In the genomic region with DNA sequence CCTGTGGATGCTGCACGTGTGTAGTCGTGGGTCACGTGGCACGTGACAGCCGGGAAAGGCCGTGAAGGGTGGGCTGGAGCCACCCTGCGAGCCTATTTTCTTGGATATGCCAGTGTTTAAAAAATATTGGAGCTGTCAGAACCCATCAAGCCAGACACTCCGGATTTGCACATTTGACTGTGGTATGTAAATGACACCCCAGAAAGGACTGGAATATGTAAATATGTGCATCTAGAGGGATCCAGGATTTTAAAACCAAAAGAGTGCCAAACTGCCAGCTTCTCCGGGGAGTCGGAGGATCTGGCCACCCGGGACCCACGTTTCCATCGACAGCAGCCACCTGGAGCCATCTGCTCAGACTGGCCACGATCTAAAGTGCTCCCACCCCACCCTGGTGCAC, we compare ENCODE assay signal across 28 mouse cellular contexts. TPM values are rescaled to one million over a fixed set of nuclear protein-coding genes. Genes with fewer than 3 reads are reported as not detected.
A peak's percentile ranks its signal among the peaks of the same experiment; 100 is the strongest.
DNase-seq lines count a peak whose midpoint lies in the region; ATAC-seq and TF ChIP-seq lines count a peak whose summit lies in the region.
"Had no signal": no experiment of that assay in that cellular context is flagged by ENCODE, and none has a peak within 500 bp of the region (broad histone marks: within the 10 kb centered on the region; RNA-seq: fewer than 3 reads in every experiment).

No protein-coding gene starts in this region.

- WGBS in forebrain, embryonic 13.5 days = 81% methylated on average over 14 of the region's 14 CpGs
- 92% methylated on average over 14 of the region's 14 CpGs for WGBS in forebrain, embryonic 10.5 days
- 71% methylated on average over 14 of the region's 14 CpGs for WGBS in hindbrain, embryonic 13.5 days
- 86% methylated on average over 14 of the region's 14 CpGs for WGBS in hindbrain, embryonic 11.5 days
- 73% methylated on average over 14 of the region's 14 CpGs for WGBS in midbrain, embryonic 16.5 days
- WGBS in midbrain, postnatal 0 days = 75% methylated on average over 14 of the region's 14 CpGs
- WGBS in forebrain, postnatal 0 days = 54% methylated on average over 14 of the region's 14 CpGs

- H3K9ac ChIP-seq in forebrain, embryonic 13.5 days = no peak overlapping the region
- no peak overlapping the region for H3K9ac ChIP-seq in hindbrain, embryonic 13.5 days
- H3K9ac ChIP-seq in hindbrain, embryonic 11.5 days (ENCODE audit: low read depth, low read length) = no peak overlapping the region
- H3K9ac ChIP-seq in midbrain, embryonic 16.5 days (ENCODE audit: low read depth, low read length) = 0 out of 2 replicates have a peak overlapping the region, but pooled peaks have one; percentile 21
- no peak overlapping the region for H3K9ac ChIP-seq in midbrain, postnatal 0 days (replicated peaks; ENCODE audit: low read length, poor library complexity, severe bottlenecking)
- no peak overlapping the region for H3K9ac ChIP-seq in forebrain, postnatal 0 days
- H3K9ac ChIP-seq: embryonic facial prominence, embryonic 12.5 days; heart, embryonic 15.5 days; hindbrain, embryonic 14.5 days; limb, embryonic 13.5 days; lung, embryonic 15.5 days; neural tube, embryonic 13.5 days; stomach, embryonic 15.5 days had no signal

- ATAC-seq in forebrain, embryonic 13.5 days = peak; percentile 50; the same call in 1 of the 2 replicates
- ATAC-seq in hindbrain, embryonic 13.5 days (ENCODE audit: low FRiP score) = no peak
- no peak for ATAC-seq in hindbrain, embryonic 11.5 days (ENCODE audit: low FRiP score)
- ATAC-seq in midbrain, embryonic 16.5 days = no peak
- ATAC-seq in midbrain, postnatal 0 days (ENCODE audit: low FRiP score) = no peak
- ATAC-seq in forebrain, postnatal 0 days = peak; percentile 77
- ATAC-seq: inflammation-experienced regulatory T-cells, adult 6 months had no signal

- no peaks in the 10 kb centered on the region for H3K9me3 ChIP-seq in forebrain, embryonic 13.5 days (replicated peaks)
- no peaks in the 10 kb centered on the region for H3K9me3 ChIP-seq in forebrain, embryonic 10.5 days
- H3K9me3 ChIP-seq in hindbrain, embryonic 13.5 days = no peaks in the 10 kb centered on the region
- no peaks in the 10 kb centered on the region for H3K9me3 ChIP-seq in hindbrain, embryonic 11.5 days (ENCODE audit: control insufficient read depth, low read length)
- H3K9me3 ChIP-seq in midbrain, embryonic 16.5 days (replicated peaks; ENCODE audit: control insufficient read depth, low read length, poor library complexity, severe bottlenecking) = no peaks in the 10 kb centered on the region
- H3K9me3 ChIP-seq in midbrain, postnatal 0 days (ENCODE audit: low read length) = no peaks in the 10 kb centered on the region
- H3K9me3 ChIP-seq in forebrain, postnatal 0 days (ENCODE audit: low read length) = no peaks in the 10 kb centered on the region
- H3K9me3 ChIP-seq: embryonic facial prominence, embryonic 12.5 days; heart, embryonic 10.5 days; heart, embryonic 15.5 days; limb, embryonic 13.5 days; lung, embryonic 15.5 days; neural tube, embryonic 13.5 days; stomach, embryonic 15.5 days had no signal

- H3K4me3 ChIP-seq in forebrain, embryonic 13.5 days = no peak overlapping the region
- no peak overlapping the region for H3K4me3 ChIP-seq in forebrain, embryonic 10.5 days
- H3K4me3 ChIP-seq in hindbrain, embryonic 13.5 days = no peak overlapping the region
- H3K4me3 ChIP-seq in hindbrain, embryonic 11.5 days (ENCODE audit: low read depth, low read length) = no peak overlapping the region
- H3K4me3 ChIP-seq in midbrain, embryonic 16.5 days (ENCODE audit: low read depth, low read length) = no peak overlapping the region
- no peak overlapping the region for H3K4me3 ChIP-seq in midbrain, postnatal 0 days (ENCODE audit: low read depth, low read length)
- no peak overlapping the region for H3K4me3 ChIP-seq in forebrain, postnatal 0 days (ENCODE audit: low read depth, low read length)
- H3K4me3 ChIP-seq: embryonic facial prominence, embryonic 12.5 days; heart, embryonic 10.5 days; heart, embryonic 15.5 days; limb, embryonic 13.5 days; lung, embryonic 15.5 days; neural tube, embryonic 13.5 days; stomach, embryonic 15.5 days had no signal

- peaks cover 31% of the 10 kb centered on the region for H3K4me1 ChIP-seq in forebrain, embryonic 13.5 days
- H3K4me1 ChIP-seq in forebrain, embryonic 10.5 days = peaks cover 39% of the 10 kb centered on the region
- peaks cover 42% of the 10 kb centered on the region for H3K4me1 ChIP-seq in hindbrain, embryonic 13.5 days (replicated peaks)
- H3K4me1 ChIP-seq in hindbrain, embryonic 11.5 days (replicated peaks; ENCODE audit: control insufficient read depth, insufficient read depth, low read length) = peaks cover 4% of the 10 kb centered on the region; the same call in 1 of the 2 replicates
- H3K4me1 ChIP-seq in midbrain, embryonic 16.5 days (ENCODE audit: control insufficient read depth, insufficient read depth, low read length) = peaks cover 17% of the 10 kb centered on the region
- no peaks in the 10 kb centered on the region for H3K4me1 ChIP-seq in midbrain, postnatal 0 days (ENCODE audit: insufficient read depth, low read length)
- H3K4me1 ChIP-seq in forebrain, postnatal 0 days (ENCODE audit: insufficient read depth) = no peaks in the 10 kb centered on the region; the same call in none of the 2 replicates
- H3K4me1 ChIP-seq: embryonic facial prominence, embryonic 12.5 days; heart, embryonic 15.5 days; lung, embryonic 15.5 days; stomach, embryonic 15.5 days had no signal

- no peaks in the 10 kb centered on the region for H3K27me3 ChIP-seq in forebrain, embryonic 13.5 days
- no peaks in the 10 kb centered on the region; the same call in 1 of the 2 replicates for H3K27me3 ChIP-seq in forebrain, embryonic 10.5 days (ENCODE audit: poor library complexity, severe bottlenecking)
- H3K27me3 ChIP-seq in hindbrain, embryonic 13.5 days = no peaks in the 10 kb centered on the region
- H3K27me3 ChIP-seq in hindbrain, embryonic 11.5 days (ENCODE audit: control insufficient read depth, insufficient read depth, low read length) = no peaks in the 10 kb centered on the region
- no peaks in the 10 kb centered on the region for H3K27me3 ChIP-seq in midbrain, embryonic 16.5 days (ENCODE audit: control insufficient read depth, insufficient read depth, low read depth, low read length)
- no peaks in the 10 kb centered on the region for H3K27me3 ChIP-seq in midbrain, postnatal 0 days (ENCODE audit: insufficient read depth, low read length)
- no peaks in the 10 kb centered on the region for H3K27me3 ChIP-seq in forebrain, postnatal 0 days (ENCODE audit: insufficient read depth, low read length)
- H3K27me3 ChIP-seq: embryonic facial prominence, embryonic 12.5 days; heart, embryonic 15.5 days; limb, embryonic 13.5 days; lung, embryonic 15.5 days; neural tube, embryonic 13.5 days; stomach, embryonic 15.5 days had no signal

- no peak overlapping the region for H3K4me2 ChIP-seq in forebrain, embryonic 13.5 days
- no peak overlapping the region for H3K4me2 ChIP-seq in hindbrain, embryonic 13.5 days
- H3K4me2 ChIP-seq in hindbrain, embryonic 11.5 days (replicated peaks; ENCODE audit: low read depth, low read length) = no peak overlapping the region
- no peak overlapping the region for H3K4me2 ChIP-seq in midbrain, embryonic 16.5 days (ENCODE audit: low read length)
- H3K4me2 ChIP-seq in midbrain, postnatal 0 days (ENCODE audit: low read depth, low read length, poor library complexity, severe bottlenecking) = no peak overlapping the region
- no peak overlapping the region for H3K4me2 ChIP-seq in forebrain, postnatal 0 days (ENCODE audit: low read depth)
- H3K4me2 ChIP-seq: embryonic facial prominence, embryonic 12.5 days; heart, embryonic 15.5 days; hindbrain, embryonic 14.5 days; limb, embryonic 13.5 days; liver, embryonic 11.5 days; lung, embryonic 15.5 days; neural tube, embryonic 13.5 days; stomach, embryonic 15.5 days had no signal

- DNase-seq in forebrain, embryonic 10.5 days (ENCODE audit: extremely low spot score, low spot score) = no peak
- no peak for DNase-seq in hindbrain, embryonic 11.5 days (ENCODE audit: low spot score)
- DNase-seq in midbrain, postnatal 0 days (ENCODE audit: low spot score) = no peak
- peak; percentile 66 for DNase-seq in forebrain, postnatal 0 days
- DNase-seq in adrenal gland, adult (ENCODE audit: inconsistent age in 2 of 2, low spot score in 1 of 2) = no peak
- DNase-seq: adrenal gland, adult 2 months; adrenal gland, postnatal 36 days; cerebellum, adult 2 months; cerebellum, postnatal 14 days; gastrocnemius, postnatal 25 days; heart, adult 11 months; kidney, adult 11 months; kidney, postnatal 25 days; right cerebral cortex, postnatal 14 days; thymus, postnatal 14 days had no signal

- no peaks in the 10 kb centered on the region for H3K36me3 ChIP-seq in forebrain, embryonic 13.5 days (ENCODE audit: poor library complexity, severe bottlenecking)
- no peaks in the 10 kb centered on the region for H3K36me3 ChIP-seq in forebrain, embryonic 10.5 days (replicated peaks)
- no peaks in the 10 kb centered on the region for H3K36me3 ChIP-seq in hindbrain, embryonic 13.5 days
- no peaks in the 10 kb centered on the region for H3K36me3 ChIP-seq in hindbrain, embryonic 11.5 days (ENCODE audit: control insufficient read depth, insufficient read depth, low read length)
- H3K36me3 ChIP-seq in midbrain, embryonic 16.5 days (ENCODE audit: control insufficient read depth, insufficient read depth, low read length) = no peaks in the 10 kb centered on the region
- no peaks in the 10 kb centered on the region for H3K36me3 ChIP-seq in midbrain, postnatal 0 days (ENCODE audit: insufficient read depth, low read length)
- H3K36me3 ChIP-seq in forebrain, postnatal 0 days (ENCODE audit: insufficient read depth) = no peaks in the 10 kb centered on the region
- H3K36me3 ChIP-seq: embryonic facial prominence, embryonic 12.5 days; heart, embryonic 10.5 days; heart, embryonic 15.5 days; limb, embryonic 13.5 days; lung, embryonic 15.5 days; neural tube, embryonic 13.5 days; stomach, embryonic 15.5 days had no signal

- H3K27ac ChIP-seq in forebrain, embryonic 13.5 days = peak overlapping the region; percentile 74
- H3K27ac ChIP-seq in forebrain, embryonic 10.5 days = no peak overlapping the region
- peak overlapping the region; percentile 87 for H3K27ac ChIP-seq in hindbrain, embryonic 13.5 days
- no peak overlapping the region for H3K27ac ChIP-seq in hindbrain, embryonic 11.5 days (ENCODE audit: low read depth, low read length)
- H3K27ac ChIP-seq in midbrain, embryonic 16.5 days (ENCODE audit: low read length) = no peak overlapping the region
- H3K27ac ChIP-seq in midbrain, postnatal 0 days (ENCODE audit: low read depth, low read length) = no peak overlapping the region
- H3K27ac ChIP-seq in forebrain, postnatal 0 days (ENCODE audit: low read depth, low read length) = 0 out of 2 replicates have a peak overlapping the region, but pooled peaks have one; percentile 50
- H3K27ac ChIP-seq: embryonic facial prominence, embryonic 12.5 days; heart, embryonic 10.5 days; heart, embryonic 15.5 days; hindbrain, embryonic 14.5 days; limb, embryonic 13.5 days; lung, embryonic 15.5 days; neural tube, embryonic 13.5 days; stomach, embryonic 15.5 days had no signal

- TF ChIP-seq CTCF in midbrain, postnatal 0 days (IDR thresholded peaks at IDR 0.05) = no peak
- no peak for TF ChIP-seq CTCF in forebrain, postnatal 0 days (IDR thresholded peaks at IDR 0.05; ENCODE audit: low read depth)

RNA-seq across cellular contexts. Expression of a gene that starts 56.0 kb away (rescaled TPM):
- polyA plus RNA-seq in forebrain, embryonic 13.5 days (2015; fragmentation: Nextera tagmentation; extraction: Ambion mirVana) = 46.8 and 50.7 TPM in 2 replicates
- polyA plus RNA-seq in forebrain, embryonic 10.5 days (2016; fragmentation: Nextera tagmentation; extraction: Ambion mirVana) = 45.3 and 47.8 TPM in 2 replicates
- polyA plus RNA-seq in hindbrain, embryonic 13.5 days (2015; fragmentation: Nextera tagmentation; extraction: Ambion mirVana) = 45.5 and 47.4 TPM in 2 replicates
- 27.0 and 29.3 TPM in 2 replicates for polyA plus RNA-seq in hindbrain, embryonic 11.5 days (2014; fragmentation: Nextera tagmentation; extraction: Ambion mirVana)
- 43.4 and 51.3 TPM in 2 replicates for polyA plus RNA-seq in midbrain, embryonic 16.5 days (2015; fragmentation: Nextera tagmentation; extraction: Ambion mirVana)
- total RNA-seq in midbrain, postnatal 0 days (2014; rRNA removed) = 46.1 and 49.7 TPM in 2 replicates
- 29.8 and 33.1 TPM in 2 replicates for polyA plus RNA-seq in midbrain, postnatal 0 days (2015; fragmentation: Nextera tagmentation; extraction: Ambion mirVana)
- 49.7 and 51.5 TPM in 2 replicates for total RNA-seq in forebrain, postnatal 0 days (2014; rRNA removed)
- 36.3 and 38.7 TPM in 2 replicates for polyA plus RNA-seq in forebrain, postnatal 0 days (2015; fragmentation: Nextera tagmentation; extraction: Ambion mirVana)

Comparison
In these comparisons a context has a peak if more than half of its experiments do, and no peak if none do; other contexts are left out.
1. H3K27ac ChIP-seq: peak in forebrain, embryonic 13.5 days (single experiment), hindbrain, embryonic 13.5 days (single experiment) and forebrain, postnatal 0 days (single experiment); none in forebrain, embryonic 10.5 days (single experiment), hindbrain, embryonic 11.5 days (single experiment), midbrain, embryonic 16.5 days (single experiment) and midbrain, postnatal 0 days (single experiment).
2. ATAC-seq: peak in forebrain, embryonic 13.5 days (single experiment) and forebrain, postnatal 0 days (single experiment); none in hindbrain, embryonic 13.5 days (single experiment), hindbrain, embryonic 11.5 days (single experiment), midbrain, embryonic 16.5 days (single experiment) and midbrain, postnatal 0 days (single experiment).